Mouse (Mus musculus) monocyte, adult 5-6 weeks (primary cell): ENCODE data around the gene Ntn3. TPM values are rescaled to one million over a fixed set of nuclear protein-coding genes. Genes with fewer than 3 reads are reported as not detected.

Experiments
- ATAC-seq: fragments of 153-309, 156-312 bp; replicated peaks from 2 replicates; pipeline ENCODE4 v1.8.0; 2017; ENCODE audit warnings: mild to moderate bottlenecking; ENCODE audit not compliant: low TSS enrichment, insufficient number of reproducible peaks, severe bottlenecking, poor library complexity, low FRiP score
- total RNA-seq: library from RNA; stranded (forward); fragments of 200-1000, 200-491, 200-594 nt; gene quantifications from 3 replicates; pipeline ENCODE4 v1.2.3, GENCODE M21; 2017

Gene Ntn3
- total RNA-seq, 1 experiment from 2014 or later: not detected

DNA sequence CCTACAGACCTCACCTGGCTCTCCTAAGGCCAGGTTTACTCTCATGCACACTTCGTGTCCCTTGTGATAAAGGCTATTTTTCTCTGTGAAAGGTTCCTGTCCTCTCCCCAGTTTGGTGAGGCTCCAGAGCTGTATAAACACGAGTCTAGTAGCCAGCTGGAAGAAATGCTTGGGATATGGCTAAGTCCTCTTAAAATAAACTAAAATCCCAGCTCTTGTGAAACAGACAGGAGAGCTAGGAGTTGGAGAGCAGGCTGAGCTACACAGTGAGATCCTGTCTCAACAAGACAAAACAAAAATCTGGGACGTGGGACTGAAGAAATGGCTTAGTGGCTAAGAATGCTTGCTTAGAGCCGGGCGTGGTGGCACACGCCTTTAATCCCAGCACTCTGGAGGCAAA lies 3.9 kb upstream of the Ntn3 start:
- no peak for ATAC-seq

DNA sequence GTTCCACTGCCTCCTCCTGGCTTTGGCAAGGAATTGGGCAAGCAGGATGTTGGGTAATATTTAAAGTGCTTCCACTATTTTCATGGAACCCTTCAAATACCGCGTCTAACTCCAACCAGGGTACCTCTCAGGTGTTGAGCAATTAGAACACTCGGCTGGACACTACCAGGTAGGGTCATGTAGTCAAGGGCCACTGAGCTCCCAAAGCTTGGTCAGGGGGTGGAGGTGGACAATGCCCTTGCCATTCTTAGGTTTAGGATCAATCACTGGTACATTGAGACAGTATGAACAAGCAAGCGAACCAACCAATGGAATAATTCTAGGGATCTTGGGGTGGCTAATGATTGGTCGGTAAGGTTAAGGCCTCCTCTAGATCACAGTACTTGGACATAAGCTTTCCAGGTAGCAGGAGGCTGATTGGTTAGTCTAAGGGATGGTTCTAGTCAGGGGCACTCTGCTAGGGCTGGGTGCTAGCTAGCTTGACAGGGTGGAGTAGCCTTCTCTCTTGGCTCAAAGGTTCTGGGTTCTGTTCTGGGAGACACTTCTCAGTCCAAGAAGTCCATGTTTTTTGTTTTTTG lies 3.2 kb upstream of the Ntn3 start:
- no peak for ATAC-seq

DNA sequence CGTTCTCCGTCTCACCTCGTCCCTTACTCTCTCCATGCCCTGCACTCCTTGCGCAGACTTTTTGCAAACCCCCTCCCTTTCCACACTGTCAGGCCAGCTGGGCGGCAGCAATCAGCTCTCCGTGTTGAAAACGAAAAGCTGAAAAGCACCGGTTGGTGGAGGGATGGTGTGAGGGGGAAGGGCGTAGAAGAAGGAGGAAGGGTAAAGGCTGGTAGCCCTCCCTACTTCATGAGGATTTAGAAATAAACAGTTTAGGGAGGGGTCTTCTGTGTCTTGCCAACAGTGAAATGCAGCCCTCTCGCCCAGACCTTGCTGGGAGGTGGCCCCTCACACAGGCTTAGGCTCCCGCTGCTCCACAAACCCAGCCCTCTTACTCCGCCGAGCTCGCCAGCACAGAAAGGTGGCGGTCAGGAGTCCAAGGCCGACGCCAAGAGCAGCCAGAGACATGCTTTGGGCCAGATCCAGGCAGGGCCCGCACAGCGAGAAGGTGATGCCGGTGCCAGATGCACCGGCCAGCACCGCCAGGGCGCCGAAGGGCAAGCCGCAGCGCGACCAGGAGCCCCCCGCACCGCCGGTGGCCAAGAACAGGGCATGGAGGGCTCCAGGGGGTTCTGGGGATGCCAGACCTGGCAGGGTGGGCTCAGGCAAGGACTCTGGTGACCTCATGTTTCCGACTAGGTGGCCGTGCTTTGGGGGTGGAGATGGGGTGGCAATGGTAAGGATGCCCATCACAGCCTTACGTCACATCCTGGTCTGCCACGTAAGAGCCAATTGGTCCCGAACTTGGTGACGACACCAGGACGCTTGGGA lies 2.5 kb upstream of the Ntn3 start:
- ATAC-seq: peak; percentile 32; the same call in 1 of the 2 replicates

DNA sequence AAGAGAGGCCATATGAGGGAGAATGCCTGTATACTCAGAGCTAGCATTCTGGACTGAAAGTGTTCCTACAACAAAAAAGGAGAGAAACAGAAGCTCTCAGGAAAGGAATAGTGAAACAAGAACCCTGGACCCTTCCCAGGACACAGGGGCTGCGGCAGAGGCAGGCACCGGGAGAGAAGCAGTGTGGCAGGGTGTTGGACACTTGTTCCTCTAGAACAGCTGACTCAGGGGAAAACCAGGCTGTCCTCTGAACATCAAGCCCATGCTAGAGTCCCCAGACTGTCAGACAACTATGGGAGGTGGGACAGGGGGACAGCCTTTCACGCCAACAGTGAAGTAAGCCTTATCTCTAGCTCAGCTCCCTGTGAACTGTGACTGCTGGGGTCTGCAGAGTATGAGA lies 1.3 kb upstream of the Ntn3 start:
- no peak for ATAC-seq

DNA sequence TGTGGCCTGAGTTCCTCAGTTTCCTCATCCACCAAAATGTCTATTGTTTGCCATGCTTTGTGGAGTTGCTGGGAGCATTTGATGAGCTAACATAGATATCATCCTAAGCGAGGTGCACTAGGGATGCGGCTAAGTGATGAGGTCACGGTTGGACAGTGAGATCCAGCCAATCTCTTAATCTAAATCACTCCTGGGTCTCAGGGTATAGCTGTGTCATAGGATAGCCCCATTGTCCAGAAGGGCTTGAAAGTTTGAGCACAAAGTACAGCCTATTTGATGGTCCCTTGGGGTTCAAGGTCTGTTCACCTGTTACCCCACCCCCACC lies 547 bp upstream of the Ntn3 start:
- no peak for ATAC-seq

DNA sequence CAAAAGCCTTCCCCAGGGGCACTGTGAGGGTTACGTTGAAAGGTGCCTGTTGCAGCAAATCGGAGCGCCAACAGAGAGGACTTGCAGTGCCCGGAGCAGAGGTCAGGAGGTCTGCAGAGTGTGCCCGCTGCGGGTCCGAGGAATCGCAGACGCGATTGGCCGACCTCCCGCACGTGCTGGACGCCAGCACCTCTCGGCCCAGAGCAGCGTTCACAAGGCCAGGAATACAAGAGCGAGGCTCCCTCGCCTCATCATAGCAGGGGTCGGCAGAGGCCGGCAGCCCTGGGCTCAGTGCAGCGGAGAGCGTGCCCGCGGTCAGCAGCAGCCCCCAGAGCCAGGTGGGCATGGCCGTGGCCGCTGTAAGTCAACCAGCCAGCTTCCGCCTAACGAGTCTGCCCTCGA lies 689 bp downstream of the Ntn3 start:
- ATAC-seq: no peak

DNA sequence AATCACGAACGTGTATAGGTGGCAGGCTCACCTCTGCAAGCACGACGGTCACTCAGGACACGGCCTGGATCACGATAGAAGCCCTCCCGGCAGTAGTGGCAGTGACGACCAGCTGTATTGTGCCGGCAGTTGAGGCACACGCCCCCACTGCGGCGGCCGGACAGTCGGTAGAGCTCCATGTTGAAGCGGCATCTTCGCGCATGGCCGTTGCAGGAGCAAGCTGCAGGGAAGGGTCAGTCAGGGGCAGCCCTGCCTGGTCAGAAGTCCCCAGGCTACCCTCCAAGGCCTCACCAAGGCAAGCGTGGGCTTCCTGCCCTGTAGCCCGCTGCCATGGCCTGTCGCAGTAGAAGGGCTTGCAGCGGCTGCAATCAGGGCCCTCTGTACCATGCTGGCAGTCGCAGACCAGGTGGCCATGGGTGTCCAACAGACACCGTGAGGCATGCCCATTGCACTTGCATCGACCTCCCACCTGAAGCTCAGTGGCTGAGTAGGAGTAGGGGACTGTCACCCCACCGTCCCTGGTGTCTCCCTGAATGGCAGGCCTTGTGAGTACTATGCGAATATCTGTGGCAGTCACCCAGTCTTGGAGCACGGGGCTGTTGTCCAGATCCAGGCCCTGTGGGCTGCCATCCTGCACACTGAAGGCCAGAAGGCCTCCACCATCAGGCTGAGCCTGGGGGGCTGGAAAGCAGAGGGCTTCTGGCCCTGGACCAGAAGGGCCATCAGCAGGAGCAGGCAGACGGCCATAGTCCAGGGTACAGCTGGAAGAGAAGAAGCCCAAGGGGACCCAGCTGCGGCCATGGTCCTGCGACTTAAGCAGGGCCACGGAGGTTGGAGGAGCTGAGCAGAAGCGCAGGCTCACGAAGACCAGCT lies 1.3 kb downstream of the Ntn3 start:
- no peak for ATAC-seq

DNA sequence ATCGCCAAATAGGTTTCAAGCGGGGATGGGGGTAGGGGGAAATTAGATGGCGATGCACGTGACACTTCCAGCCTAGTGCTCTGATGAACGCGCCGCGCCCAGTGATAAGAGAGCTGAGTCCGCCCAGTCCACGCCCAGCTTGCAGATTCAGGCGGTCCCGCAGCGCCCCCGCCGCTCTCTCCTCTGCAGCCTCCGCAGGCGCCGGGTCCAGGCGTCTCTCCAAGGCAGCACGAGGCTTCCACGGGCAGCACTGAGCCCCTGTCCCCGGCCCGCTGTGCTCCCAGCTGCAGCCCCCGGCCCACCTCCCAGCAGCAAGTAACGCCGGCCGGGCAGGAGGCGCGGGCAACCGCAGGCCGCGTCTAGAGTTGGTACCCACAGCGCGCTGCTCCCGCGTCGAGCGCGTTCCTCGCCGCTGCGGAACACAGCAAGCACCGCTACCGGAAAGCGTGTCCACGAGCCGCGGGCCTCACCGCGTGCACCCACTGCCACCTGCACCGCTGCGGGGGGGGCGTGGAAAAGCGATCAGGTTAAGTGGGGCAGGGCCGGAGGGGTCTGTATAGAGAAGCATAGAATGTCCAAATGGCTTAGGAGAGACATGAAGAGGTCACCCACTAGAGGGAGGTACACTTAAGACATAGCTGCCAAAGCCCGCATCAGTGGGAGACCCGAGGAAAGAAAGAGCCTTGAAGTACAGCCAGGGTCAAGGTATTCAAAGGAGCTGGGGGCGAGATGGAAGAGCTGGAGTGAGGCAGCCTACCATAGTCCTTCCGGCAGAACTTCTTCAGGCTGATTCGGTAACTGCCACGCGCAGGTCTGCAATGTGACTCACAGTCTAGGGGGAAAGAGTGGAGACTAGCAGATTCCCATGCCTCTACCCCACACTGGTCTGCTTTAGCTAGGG lies 2.6 kb downstream of the Ntn3 start:
- no peak for ATAC-seq

DNA sequence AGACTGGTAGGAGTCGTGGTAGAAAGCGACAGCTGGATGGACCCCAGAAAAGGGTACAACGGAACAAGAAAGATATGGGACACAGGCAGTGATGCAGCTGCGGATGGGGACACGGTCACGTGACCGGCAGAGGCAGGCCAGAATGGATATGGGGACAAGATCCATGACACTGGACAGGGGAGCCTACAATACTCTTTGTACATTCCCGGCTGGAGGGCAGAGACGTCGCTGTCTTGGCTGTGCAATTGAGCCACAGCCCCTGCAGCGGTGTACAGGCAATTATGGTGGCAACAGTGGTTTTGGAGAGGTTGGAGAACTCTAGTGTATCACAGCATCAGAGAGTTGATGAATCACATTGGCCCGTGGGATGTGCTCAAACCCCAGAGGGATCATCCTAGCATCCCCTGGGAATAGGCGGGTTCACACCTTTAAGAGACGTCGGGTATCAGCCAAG lies 3.4 kb downstream of the Ntn3 start:
- peak; percentile 38; the same call in 1 of the 2 replicates for ATAC-seq

DNA sequence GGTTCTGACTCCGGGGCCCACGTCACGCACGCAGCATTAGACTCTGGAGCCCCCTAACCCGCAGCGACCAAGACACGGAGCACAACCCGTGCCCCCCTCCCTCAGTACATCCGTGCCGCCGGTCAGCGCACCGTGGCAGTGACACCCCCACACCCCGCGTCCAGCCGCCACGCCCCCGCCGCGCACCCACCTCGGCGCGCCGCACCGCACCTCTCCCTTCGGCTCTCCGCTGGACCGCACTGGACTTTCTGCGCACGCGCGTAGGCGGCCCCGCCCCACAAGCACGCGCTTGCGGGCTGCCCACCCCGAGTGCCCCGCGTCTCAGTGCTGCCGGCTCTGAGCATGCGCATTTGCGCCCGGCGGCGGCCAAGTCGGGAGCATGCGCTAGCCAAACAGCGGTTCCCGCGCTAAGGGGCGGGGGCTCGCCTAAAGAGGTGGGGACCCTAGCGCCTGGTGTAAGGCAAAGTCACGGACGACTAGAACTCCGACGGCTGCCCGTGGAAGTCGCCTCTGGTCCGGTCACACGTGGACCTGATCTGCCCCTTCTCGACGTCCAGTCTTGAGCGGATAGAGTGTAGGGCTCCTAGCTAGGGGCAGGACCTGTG lies 3.9 kb downstream of the Ntn3 start, which contains the start of gene Tbc1d24:
Gene Tbc1d24, minus strand, starts transcription at position 279 of the 605 bp plus-strand sequence.
- peak; percentile 28; the same call in 1 of the 2 replicates for ATAC-seq

DNA sequence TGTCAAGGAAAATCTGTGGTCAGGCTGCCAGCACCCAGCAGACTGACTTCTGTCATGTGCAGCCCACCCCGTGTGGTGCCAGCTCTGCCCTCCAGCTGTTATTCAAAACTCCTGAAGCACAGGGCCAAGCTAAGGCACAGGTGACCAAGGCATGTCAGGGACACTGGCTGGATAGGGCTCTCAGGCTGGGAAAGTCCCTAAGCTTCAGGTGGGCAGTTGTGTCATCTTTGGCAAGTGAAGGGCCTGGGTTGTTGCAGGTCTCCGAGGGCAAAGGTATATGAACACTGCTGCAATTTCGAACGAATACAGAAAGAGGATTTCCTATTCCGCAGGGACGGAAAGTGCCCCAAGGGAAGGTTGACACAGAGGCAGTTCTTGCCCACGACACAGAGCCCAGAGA lies 4.5 kb downstream of the Ntn3 start:
- ATAC-seq: 0 out of 2 replicates have a peak, but pooled peaks have one; percentile 1

DNA sequence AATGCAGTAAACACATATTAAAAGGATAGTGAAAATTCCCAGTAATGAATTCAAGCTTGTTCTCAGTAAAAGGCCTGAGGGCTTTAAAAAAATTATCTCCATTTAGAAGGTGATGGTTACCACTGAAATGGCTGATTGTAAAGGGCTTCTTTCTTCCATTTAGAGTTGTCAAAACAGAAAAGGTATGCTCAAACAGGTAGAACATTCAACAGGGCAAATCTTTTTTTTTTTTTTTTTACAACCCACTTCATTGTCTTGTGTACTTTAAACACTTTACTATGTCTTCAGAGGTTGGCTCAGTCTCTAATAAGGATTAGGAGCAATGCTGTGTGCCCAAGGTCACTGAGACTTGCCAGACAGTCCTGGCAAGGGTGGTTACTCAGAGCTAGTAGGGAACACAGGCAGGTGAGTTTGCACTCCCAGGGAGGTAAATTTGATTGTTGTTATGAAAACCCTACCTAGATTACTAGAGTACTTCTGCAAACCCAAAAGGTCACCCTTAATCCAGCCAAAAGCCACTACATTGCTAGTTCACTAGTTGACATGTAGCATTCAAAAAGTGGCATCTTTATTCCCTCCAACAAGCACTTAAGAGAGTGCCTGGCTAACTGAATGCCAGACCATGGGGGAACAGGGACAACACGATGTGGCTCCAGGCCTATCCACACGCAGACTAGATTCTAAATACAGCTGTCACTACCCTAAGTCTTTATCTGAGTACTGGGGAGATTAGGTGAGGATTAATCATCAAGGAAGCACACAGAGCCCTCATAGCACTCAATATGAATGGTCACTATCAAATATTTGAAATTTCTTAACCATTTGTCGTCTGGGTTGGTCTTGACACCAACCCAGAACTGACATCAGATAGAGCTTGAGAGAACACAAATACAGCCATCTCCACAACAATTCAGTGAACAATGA lies 5.5 kb downstream of the Ntn3 start:
- no peak for ATAC-seq

DNA sequence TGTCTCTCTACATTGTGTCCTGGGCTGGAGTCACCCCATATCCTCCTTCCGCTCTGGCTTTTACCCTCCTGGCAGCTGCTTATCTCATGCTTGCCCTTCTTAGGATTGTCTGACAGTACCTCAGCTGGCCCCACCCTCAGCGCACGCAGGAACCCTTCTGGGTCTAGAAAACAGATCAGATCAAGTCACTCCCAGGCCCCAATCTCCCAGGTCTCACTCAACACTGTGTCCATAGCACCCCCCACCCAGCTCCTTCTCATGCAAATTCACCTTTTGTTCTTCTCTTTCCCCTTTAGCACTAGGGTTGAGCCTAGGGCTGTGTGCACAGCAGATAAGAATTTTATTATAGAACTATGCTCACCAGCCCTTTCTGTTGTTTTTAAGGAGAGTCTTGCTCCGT lies 6.3 kb downstream of the Ntn3 start:
- ATAC-seq: no peak

DNA sequence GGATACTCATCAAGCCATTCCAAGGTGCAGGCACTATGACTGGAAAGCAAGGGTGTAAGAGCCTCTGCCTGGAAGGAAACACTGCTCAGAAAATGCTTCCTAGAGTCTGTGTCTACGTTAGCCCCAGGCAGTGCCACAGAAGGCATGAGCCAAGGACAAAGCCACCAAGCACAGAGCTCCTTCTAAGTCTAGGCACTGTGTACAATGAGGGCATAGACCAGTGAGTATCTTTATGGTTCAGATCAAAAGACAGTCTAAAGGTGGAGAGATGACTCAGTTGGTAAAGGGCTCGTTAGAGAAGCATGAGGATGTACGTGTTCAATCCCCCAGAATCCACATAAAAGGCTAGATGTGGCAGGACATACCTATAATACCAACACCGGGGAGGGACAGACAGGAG lies 8.2 kb downstream of the Ntn3 start:
- ATAC-seq: no peak

DNA sequence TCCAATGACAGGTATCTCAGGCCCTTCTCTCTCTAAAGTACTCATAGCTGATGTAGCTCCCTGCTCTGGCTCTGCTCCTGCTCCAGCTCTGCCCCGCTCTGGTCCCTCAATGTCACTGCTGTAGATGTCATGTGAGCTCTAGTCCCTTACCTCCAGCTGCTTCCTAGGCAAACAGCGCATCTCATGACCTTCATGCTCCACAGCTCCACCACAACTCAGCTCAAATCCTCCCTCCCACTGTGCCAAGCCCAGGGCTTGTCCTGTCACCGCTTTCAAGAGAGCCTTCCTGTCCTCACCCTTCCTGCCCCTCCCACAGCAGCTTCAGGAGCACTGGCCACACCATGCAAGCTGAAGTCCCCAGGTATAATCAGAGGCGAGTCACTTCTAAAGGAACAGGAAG lies 9.6 kb downstream of the Ntn3 start:
- ATAC-seq: no peak

DNA sequence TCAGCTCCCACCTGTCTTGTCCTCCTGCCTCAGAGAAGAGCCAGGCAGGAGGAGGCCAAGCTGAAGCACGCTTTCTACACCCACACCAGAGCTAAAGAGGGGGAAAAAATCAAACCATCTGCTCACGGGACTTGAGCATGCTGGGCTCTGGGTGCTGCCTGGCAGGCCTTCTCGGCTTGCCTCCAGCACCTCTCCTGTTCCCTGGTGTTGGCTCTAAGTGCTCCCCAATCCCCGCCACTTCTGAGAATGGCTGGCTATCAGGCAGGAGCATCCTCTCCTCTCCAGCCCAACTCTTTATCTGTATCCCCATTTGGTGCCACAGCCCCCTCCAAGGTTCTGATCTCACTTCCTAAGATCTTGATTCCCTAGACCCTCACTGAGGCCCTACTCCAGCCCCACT lies 10.1 kb downstream of the Ntn3 start:
- no peak for ATAC-seq
